Mouse (Mus musculus): ENCODE data around the gene Tmem150c. TPM values are rescaled to one million over a fixed set of nuclear protein-coding genes. Genes with fewer than 3 reads are reported as not detected.

Gene Tmem150c
- total RNA-seq, 2 experiments from 2014 or later: 4.0 to 5.7 TPM

- intact Hi-C loops (cut with DNase I): loop anchor here (2.0 to 5.0 kb wide), 2 partner anchors 59 to 786 kb away; partner anchors contain the start of genes 4930524J08Rik and Hnrnpd
- peak; percentile 73 for DNase-seq (ENCODE audit: low spot score)
Measured at GRCm38 (mm10) chr5:100037965-100038713, 121.5 kb downstream of the Tmem150c start.

GRCm38 (mm10) chr5:100036681-100037080 is 122.9 kb downstream of the Tmem150c start:
- intact Hi-C loops (cut with DNase I): loop anchor here (5.0 kb wide), 1 partner anchor 784 kb away; no protein-coding TSS in a partner anchor
- DNase-seq (ENCODE audit: low spot score): no peak

- DNase-seq (ENCODE audit: low spot score): no peak
- intact Hi-C loops (cut with DNase I): loop anchor here (5.0 kb wide), 1 partner anchor 784 kb away; no protein-coding TSS in a partner anchor
Measured at GRCm38 (mm10) chr5:100035950-100036349, 123.7 kb downstream of the Tmem150c start.

GRCm38 (mm10) chr5:100032646-100033045 is 127.0 kb downstream of the Tmem150c start:
- intact Hi-C loops (cut with DNase I): loop anchor here (5.0 kb wide), 1 partner anchor 105 kb away; no protein-coding TSS in a partner anchor

GRCm38 (mm10) chr5:100032107-100032506 is 127.5 kb downstream of the Tmem150c start:
- intact Hi-C loops (cut with DNase I): loop anchor here (5.0 kb wide), 1 partner anchor 105 kb away; no protein-coding TSS in a partner anchor
- no peak for DNase-seq (ENCODE audit: low spot score)

More at GRCm38 (mm10) chr5:100032646-100033045, 127.0 kb downstream of the Tmem150c start:
- DNase-seq (ENCODE audit: low spot score): no peak

- intact Hi-C loops (cut with DNase I): loop anchor here (5.0 kb wide), 1 partner anchor 103 kb away; no protein-coding TSS in a partner anchor
- no peak for DNase-seq (ENCODE audit: low spot score)
Measured at GRCm38 (mm10) chr5:100030069-100030468, 129.5 kb downstream of the Tmem150c start.

Other genes with a start within 250 kb of the Tmem150c start
- 10 to 100 TPM; 71.1 to 80.9 TPM for gene Hnrnpd, start 180.9 kb downstream of the Tmem150c start, total RNA-seq (2021)
- gene 4930524J08Rik, start 180.7 kb downstream of the Tmem150c start, total RNA-seq (2021): under 1 TPM; 0.60 to 0.95 TPM
- 10 to 100 TPM; 53.1 to 63.5 TPM for gene Hnrnpdl, start 120.1 kb downstream of the Tmem150c start, total RNA-seq (2021)
- 1 to 10 TPM; 7.3 to 8.4 TPM for gene Enoph1, start 119.8 kb downstream of the Tmem150c start, total RNA-seq (2021)

All from heart, postnatal 25 days (tissue).